Mouse (Mus musculus) neural tube, embryonic 11.5 days (tissue): ENCODE results near the gene Cep131. TPM values are rescaled to one million over a fixed set of nuclear protein-coding genes. Genes with fewer than 3 reads are reported as not detected.

Source experiments
- ATAC-seq: fragments of 200-750 bp; cut with Nextera tagmentation; 2 replicates; pipeline ENCODE4 v1.8.0; 2017; ENCODE audit warnings: moderate number of reproducible peaks, mild to moderate bottlenecking, moderate TSS enrichment, moderate library complexity; ENCODE audit not compliant: insufficient read depth, low FRiP score, low TSS enrichment
- DNase-seq: peaks from one replicate; pipeline ENCODE4 v3.0.0-alpha.2; 2015; ENCODE audit warnings: low spot score
- H3K27ac ChIP-seq: fragments of 300-500 bp; sonication (generic); 2 replicates; pipeline ENCODE4 v1.5.1; 2014; ENCODE audit warnings: low read depth, mild to moderate bottlenecking, low read length
- H3K27me3 ChIP-seq: fragments of 300-500 bp; sonication (generic); 2 replicates; pipeline ENCODE4 v1.6.1; 2014; ENCODE audit warnings: mild to moderate bottlenecking, low read length, mixed read lengths; ENCODE audit not compliant: control insufficient read depth, insufficient read depth
- H3K36me3 ChIP-seq: fragments of 300-500 bp; sonication (generic); 2 replicates; pipeline ENCODE4 v1.6.1; 2014; ENCODE audit warnings: mild to moderate bottlenecking, low read length, moderate library complexity, mixed read lengths; ENCODE audit not compliant: control insufficient read depth, insufficient read depth
- H3K4me1 ChIP-seq: fragments of 300-500 bp; sonication (generic); 2 replicates; pipeline ENCODE4 v1.6.1; 2014; ENCODE audit warnings: low read length, mixed read lengths; ENCODE audit not compliant: control insufficient read depth, insufficient read depth
- H3K4me2 ChIP-seq: fragments of 300-500 bp; sonication (generic); 2 replicates; pipeline ENCODE4 v1.6.1; 2014; ENCODE audit warnings: low read depth, mild to moderate bottlenecking, moderate library complexity
- H3K4me3 ChIP-seq: fragments of 300-500 bp; sonication (generic); 2 replicates; pipeline ENCODE4 v1.5.1; 2014; ENCODE audit warnings: low read depth, low read length
- H3K9ac ChIP-seq: fragments of 300-500 bp; sonication (generic); 2 replicates; pipeline ENCODE4 v1.6.1; 2014; ENCODE audit warnings: mild to moderate bottlenecking, low read length
- H3K9me3 ChIP-seq: fragments of 300-500 bp; sonication (generic); 2 replicates; pipeline ENCODE4 v1.6.1; 2016; ENCODE audit warnings: low read length; ENCODE audit not compliant: control insufficient read depth
- WGBS: fragments of 180-500 bp; shearing (Covaris S2); extraction: QIAGEN DNeasy Blood & Tissue Kit; methylation state at CpG from one replicate; pipeline ENCODE4 v1.1.7; 2014; 5-methylcytosine and 5-hydroxymethylcytosine counted together
- polyA plus RNA-seq: library from polyadenylated mRNA; unstranded; fragments of >200 nt; fragmentation: Nextera tagmentation; extraction: Ambion mirVana; gene quantifications from 2 replicates; pipeline ENCODE4 v1.2.1, GENCODE M21; 2014

Gene Cep131
- polyA plus RNA-seq, 1 experiment from 2014 or later, result 32.2 TPM

GRCm38 (mm10) chr11:120041191-120042123 lies 45.2 kb downstream of the Cep131 start:
- no peak overlapping the region for H3K4me2 ChIP-seq
- no peak overlapping the region for H3K27ac ChIP-seq
- no peaks in the 10 kb centered on the region for H3K36me3 ChIP-seq
- H3K4me1 ChIP-seq, result no peaks in the 10 kb centered on the region
- H3K9me3 ChIP-seq, result no peaks in the 10 kb centered on the region
- DNase-seq (no peak), ATAC-seq (no peak)
- H3K9ac ChIP-seq, result no peak overlapping the region
- H3K4me3 ChIP-seq, result no peak overlapping the region
- peaks cover 9% of the 10 kb centered on the region; the same call in 1 of the 2 replicates for H3K27me3 ChIP-seq
- WGBS, result 64% methylated on average over 13 of the region's 13 CpGs

GRCm38 (mm10) chr11:120040440-120040839 lies 46.2 kb downstream of the Cep131 start:
- Histone ChIP-seq H3K4me3 (no peak overlapping the region), H3K36me3 (no peaks in the 10 kb centered on the region), H3K4me1 (no peaks in the 10 kb centered on the region), H3K9me3 (no peaks in the 10 kb centered on the region), H3K27ac (no peak overlapping the region), H3K27me3 (no peaks in the 10 kb centered on the region), H3K4me2 (no peak overlapping the region), H3K9ac (no peak overlapping the region)
- 78% methylated on average over 8 of the region's 8 CpGs for WGBS
- no peak for DNase-seq
- no peak for ATAC-seq

GRCm38 (mm10) chr11:120039581-120039980 lies 47.0 kb downstream of the Cep131 start:
- WGBS, result 37% methylated on average over 4 of the region's 4 CpGs
- H3K4me2 ChIP-seq, result no peak overlapping the region
- no peak overlapping the region for H3K9ac ChIP-seq
- H3K36me3 ChIP-seq, result no peaks in the 10 kb centered on the region
- H3K4me1 ChIP-seq, result no peaks in the 10 kb centered on the region
- no peaks in the 10 kb centered on the region for H3K9me3 ChIP-seq
- H3K27ac ChIP-seq, result no peak overlapping the region
- ATAC-seq (no peak), DNase-seq (no peak)
- H3K27me3 ChIP-seq, result no peaks in the 10 kb centered on the region
- no peak overlapping the region for H3K4me3 ChIP-seq

GRCm38 (mm10) chr11:120034762-120035161 lies 51.9 kb downstream of the Cep131 start:
- H3K36me3 ChIP-seq, result no peaks in the 10 kb centered on the region
- 0 out of 2 replicates have a peak, but pooled peaks cover under 1% of the 10 kb centered on the region for H3K4me1 ChIP-seq
- no peak overlapping the region for H3K27ac ChIP-seq
- 79% methylated on average over 5 of the region's 5 CpGs for WGBS
- no peak overlapping the region for H3K4me2 ChIP-seq
- no peaks in the 10 kb centered on the region for H3K9me3 ChIP-seq
- DNase-seq (no peak), ATAC-seq (no peak)
- no peak overlapping the region for H3K4me3 ChIP-seq
- no peaks in the 10 kb centered on the region for H3K27me3 ChIP-seq
- H3K9ac ChIP-seq, result no peak overlapping the region

GRCm38 (mm10) chr11:120034306-120034705 lies 52.3 kb downstream of the Cep131 start:
- 33% methylated on average over 3 of the region's 3 CpGs for WGBS
- Histone ChIP-seq H3K4me2 (no peak overlapping the region), H3K27ac (no peak overlapping the region)

GRCm38 (mm10) chr11:120033473-120033872 lies 53.2 kb downstream of the Cep131 start:
- Histone ChIP-seq H3K4me3 (no peak overlapping the region), H3K27me3 (no peaks in the 10 kb centered on the region), H3K9ac (no peak overlapping the region), H3K27ac (no peak overlapping the region), H3K4me1 (0 out of 2 replicates have a peak, but pooled peaks cover 2% of the 10 kb centered on the region), H3K9me3 (no peaks in the 10 kb centered on the region), H3K36me3 (no peaks in the 10 kb centered on the region), H3K4me2 (no peak overlapping the region)
- WGBS, result 76% methylated on average over 3 of the region's 3 CpGs
- DNase-seq (no peak), ATAC-seq (no peak)

More at GRCm38 (mm10) chr11:120034306-120034705, 52.3 kb downstream of the Cep131 start:
- Histone ChIP-seq H3K4me1 (0 out of 2 replicates have a peak, but pooled peaks cover 2% of the 10 kb centered on the region), H3K36me3 (no peaks in the 10 kb centered on the region), H3K4me3 (no peak overlapping the region), H3K9ac (no peak overlapping the region), H3K9me3 (no peaks in the 10 kb centered on the region), H3K27me3 (no peaks in the 10 kb centered on the region)
- ATAC-seq, result no peak
- DNase-seq, result no peak

GRCm38 (mm10) chr11:120032052-120032451 lies 54.6 kb downstream of the Cep131 start:
- no peak for DNase-seq
- no peaks in the 10 kb centered on the region for H3K36me3 ChIP-seq
- no peak overlapping the region for H3K27ac ChIP-seq
- H3K4me2 ChIP-seq, result no peak overlapping the region
- 70% methylated on average over 8 of the region's 8 CpGs for WGBS
- ATAC-seq, result no peak
- no peak overlapping the region for H3K4me3 ChIP-seq
- H3K9ac ChIP-seq, result no peak overlapping the region
- 0 out of 2 replicates have a peak, but pooled peaks cover 2% of the 10 kb centered on the region for H3K4me1 ChIP-seq
- no peaks in the 10 kb centered on the region for H3K27me3 ChIP-seq
- H3K9me3 ChIP-seq, result no peaks in the 10 kb centered on the region

- Histone ChIP-seq H3K27me3 (no peaks in the 10 kb centered on the region), H3K4me1 (0 out of 2 replicates have a peak, but pooled peaks cover 2% of the 10 kb centered on the region), H3K9me3 (no peaks in the 10 kb centered on the region), H3K9ac (no peak overlapping the region), H3K27ac (no peak overlapping the region), H3K4me2 (no peak overlapping the region), H3K36me3 (no peaks in the 10 kb centered on the region), H3K4me3 (no peak overlapping the region)
- ATAC-seq (no peak), DNase-seq (peak; percentile 73)
- 40% methylated on average over 10 of the region's 10 CpGs for WGBS
These were observed 56.3 kb downstream of the Cep131 start for GRCm38 (mm10) chr11:120030145-120030901.
